Mouse (Mus musculus): ENCODE measurements around the gene Dnmt3l. TPM values are rescaled to one million over a fixed set of nuclear protein-coding genes. Genes with fewer than 3 reads are reported as not detected.

Dnmt3l gene
- polyA plus RNA-seq, 1 experiment from 2014 or later, result not detected

DNA sequence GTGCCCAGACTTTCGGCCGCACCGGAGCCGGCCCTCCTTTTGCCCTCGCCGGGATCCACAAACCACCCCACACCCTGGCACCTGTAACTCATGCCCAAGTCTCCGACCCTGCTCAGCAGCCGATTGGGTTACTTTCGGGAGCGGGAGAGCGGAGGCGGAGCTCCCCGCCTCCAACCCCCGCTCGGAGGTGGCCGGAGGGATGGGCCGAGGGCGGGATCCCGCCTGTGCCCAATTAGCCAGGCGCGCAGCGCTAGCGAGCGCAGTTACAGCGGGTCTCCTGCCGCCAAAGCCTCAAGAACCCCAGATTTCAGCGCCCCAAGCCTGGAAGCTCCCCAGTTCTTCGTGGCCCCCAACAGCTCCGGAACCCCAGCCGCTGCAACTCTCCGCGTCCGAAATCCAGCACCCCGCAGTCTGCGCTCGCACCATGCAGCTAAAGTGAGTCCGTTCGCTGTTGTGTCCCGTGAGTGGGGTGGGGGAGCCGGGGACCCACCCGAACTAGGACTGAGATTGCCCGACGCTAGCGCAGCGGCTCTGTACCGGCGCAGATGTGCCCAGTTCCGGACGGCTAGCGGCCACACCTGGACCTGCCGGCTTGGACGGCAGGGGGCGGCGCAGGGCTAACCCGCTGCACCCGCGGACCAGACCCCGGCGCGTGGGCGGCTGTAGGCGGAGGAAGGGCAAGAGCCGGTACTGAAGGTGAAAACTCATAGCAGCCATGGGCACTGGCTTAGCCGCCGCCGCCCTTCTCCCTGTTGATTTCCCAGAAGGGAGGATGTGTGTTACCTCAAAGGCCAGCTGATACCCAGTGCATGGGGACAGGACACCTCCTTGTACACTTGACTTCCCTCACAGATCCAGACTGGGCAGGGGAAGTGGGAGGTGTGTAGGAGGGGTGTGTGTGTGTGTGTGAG is 27.6 kb downstream of the Dnmt3l start, which contains the start of gene Icosl:
Gene Icosl, plus strand, starts transcription at position 202 of the 911 bp plus-strand sequence.
- under 1% methylated on average over 66 of the region's 66 CpGs for WGBS

DNA sequence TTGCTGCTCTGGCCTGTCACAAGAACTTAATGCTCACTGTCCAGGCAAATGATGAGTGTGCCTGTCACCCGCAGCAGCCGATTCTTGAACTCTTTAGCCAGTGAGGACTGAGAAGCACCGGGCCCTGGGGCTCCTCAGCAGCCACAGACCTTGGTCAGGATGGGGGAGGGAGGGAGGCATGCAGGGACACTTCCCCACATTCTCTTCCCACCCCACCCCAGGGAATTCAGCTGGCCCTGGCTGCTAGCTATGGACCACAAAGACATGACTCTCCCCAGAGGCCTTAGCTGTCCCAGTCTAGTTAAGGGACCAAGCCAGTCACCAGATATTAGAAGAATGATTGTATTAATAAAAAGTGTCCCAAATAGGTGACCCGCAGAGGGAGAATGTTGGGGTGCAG is 32.4 kb downstream of the Dnmt3l start:
- 79% methylated on average over 4 of the region's 4 CpGs for WGBS
- no peaks in the 10 kb centered on the region for H3K9me3 ChIP-seq
- no peak for ATAC-seq (ENCODE audit: low FRiP score)
- H3K4me3 ChIP-seq (replicated peaks), result no peak overlapping the region
- H3K27me3 ChIP-seq, result peaks cover 28% of the 10 kb centered on the region
- no peak overlapping the region for H3K27ac ChIP-seq
- no peak overlapping the region for H3K9ac ChIP-seq
- no peak overlapping the region for H3K4me2 ChIP-seq
- H3K4me1 ChIP-seq, result peaks cover 8% of the 10 kb centered on the region
- H3K36me3 ChIP-seq (replicated peaks), result no peaks in the 10 kb centered on the region

More for the DNA sequence above, 27.6 kb downstream of the Dnmt3l start, which contains the start of gene Icosl:
- Histone ChIP-seq H3K9ac (peak within 1 kb of the TSS; percentile 70), H3K9me3 (no peaks in the 10 kb centered on the region), H3K27me3 (peaks cover 44% of the 10 kb centered on the region), H3K4me3 (replicated peaks) (peak within 1 kb of the TSS; percentile 59), H3K27ac (no peak within 1 kb of the TSS), H3K36me3 (replicated peaks) (no peaks in the 10 kb centered on the region), H3K4me1 (peaks cover 12% of the 10 kb centered on the region), H3K4me2 (peak within 1 kb of the TSS; percentile 99)
- ATAC-seq (ENCODE audit: low FRiP score), result peak; percentile 90

DNA sequence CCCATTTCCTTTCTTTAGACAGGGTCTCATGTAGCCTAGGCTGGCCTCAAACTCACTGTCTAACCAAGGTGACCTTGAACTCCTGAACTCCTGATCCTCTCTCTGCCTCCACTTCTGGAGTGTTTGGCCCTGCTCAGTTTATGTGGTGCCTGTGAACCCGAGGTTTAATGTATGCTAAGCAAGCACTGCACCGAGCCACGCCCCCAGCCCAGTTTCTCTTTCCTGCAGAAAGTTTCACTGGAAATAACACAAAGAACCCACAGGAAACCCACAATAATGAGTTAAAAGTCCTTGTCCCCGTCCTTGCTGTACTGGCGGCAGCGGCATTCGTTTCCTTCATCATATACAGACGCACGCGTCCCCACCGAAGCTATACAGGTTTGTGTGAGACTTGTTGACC is 33.2 kb downstream of the Dnmt3l start:
- ATAC-seq (ENCODE audit: low FRiP score), result no peak
- no peaks in the 10 kb centered on the region for H3K9me3 ChIP-seq
- H3K4me3 ChIP-seq (replicated peaks), result no peak overlapping the region
- peaks cover 20% of the 10 kb centered on the region for H3K27me3 ChIP-seq
- no peaks in the 10 kb centered on the region for H3K36me3 ChIP-seq (replicated peaks)
- H3K9ac ChIP-seq, result no peak overlapping the region
- WGBS, result 83% methylated on average over 11 of the region's 11 CpGs
- no peak overlapping the region for H3K27ac ChIP-seq
- no peak overlapping the region for H3K4me2 ChIP-seq
- peaks cover under 1% of the 10 kb centered on the region for H3K4me1 ChIP-seq

DNA sequence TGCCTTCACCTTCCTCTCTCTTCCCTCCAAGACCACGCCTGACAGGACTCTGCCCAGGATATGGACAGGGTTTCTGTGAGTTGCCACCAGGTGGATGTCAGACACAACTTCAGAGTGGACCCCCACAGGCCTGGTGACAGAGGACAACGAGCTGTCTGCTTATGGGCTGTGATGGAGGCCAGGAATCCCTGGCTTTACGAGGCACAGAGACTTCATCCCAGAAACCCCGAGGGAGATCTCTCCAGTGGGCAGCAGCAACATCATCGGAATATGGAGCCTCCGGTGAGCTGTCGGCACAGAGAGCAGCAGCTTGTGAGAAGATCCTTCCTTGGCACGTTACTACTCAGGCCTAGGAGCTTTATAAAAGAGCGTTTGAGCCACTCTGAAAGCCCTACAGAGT is 36.1 kb downstream of the Dnmt3l start:
- no peak overlapping the region for H3K4me2 ChIP-seq
- WGBS, result 86% methylated on average over 9 of the region's 9 CpGs
- no peak overlapping the region for H3K27ac ChIP-seq
- no peak overlapping the region for H3K4me3 ChIP-seq (replicated peaks)
- H3K9ac ChIP-seq, result no peak overlapping the region
- no peaks in the 10 kb centered on the region for H3K36me3 ChIP-seq (replicated peaks)
- H3K9me3 ChIP-seq, result no peaks in the 10 kb centered on the region
- H3K4me1 ChIP-seq, result no peaks in the 10 kb centered on the region
- no peak for ATAC-seq (ENCODE audit: low FRiP score)
- H3K27me3 ChIP-seq, result no peaks in the 10 kb centered on the region

DNA sequence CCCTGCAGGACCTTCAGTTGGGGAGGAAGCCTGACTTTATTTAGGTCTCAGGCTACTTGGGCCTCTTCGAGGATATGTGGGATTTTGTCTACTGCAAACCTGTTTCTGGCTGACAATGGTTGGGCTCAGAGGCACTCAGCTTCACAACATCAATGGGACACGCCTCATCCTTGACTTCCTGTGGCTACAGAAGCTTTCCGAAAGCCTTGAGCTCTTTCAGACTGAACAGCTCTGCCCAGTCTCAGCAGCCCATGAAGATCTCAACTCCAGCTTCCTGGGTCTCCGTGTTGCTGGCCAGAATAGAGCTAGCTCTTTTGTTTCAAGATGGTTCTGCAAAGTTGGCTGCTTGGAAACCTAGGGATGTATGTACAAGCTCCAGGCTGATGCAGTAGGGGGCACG is 36.5 kb downstream of the Dnmt3l start:
- whole genome bisulfite sequencing, result 85% methylated on average over 5 of the region's 5 CpGs
- H3K9me3 ChIP-seq, result no peaks in the 10 kb centered on the region
- H3K9ac ChIP-seq, result no peak overlapping the region
- no peaks in the 10 kb centered on the region for H3K27me3 ChIP-seq
- H3K4me3 ChIP-seq (replicated peaks), result no peak overlapping the region
- H3K4me1 ChIP-seq, result no peaks in the 10 kb centered on the region
- no peak overlapping the region for H3K27ac ChIP-seq
- no peak for ATAC-seq (ENCODE audit: low FRiP score)
- H3K36me3 ChIP-seq (replicated peaks), result no peaks in the 10 kb centered on the region
- no peak overlapping the region for H3K4me2 ChIP-seq

DNA sequence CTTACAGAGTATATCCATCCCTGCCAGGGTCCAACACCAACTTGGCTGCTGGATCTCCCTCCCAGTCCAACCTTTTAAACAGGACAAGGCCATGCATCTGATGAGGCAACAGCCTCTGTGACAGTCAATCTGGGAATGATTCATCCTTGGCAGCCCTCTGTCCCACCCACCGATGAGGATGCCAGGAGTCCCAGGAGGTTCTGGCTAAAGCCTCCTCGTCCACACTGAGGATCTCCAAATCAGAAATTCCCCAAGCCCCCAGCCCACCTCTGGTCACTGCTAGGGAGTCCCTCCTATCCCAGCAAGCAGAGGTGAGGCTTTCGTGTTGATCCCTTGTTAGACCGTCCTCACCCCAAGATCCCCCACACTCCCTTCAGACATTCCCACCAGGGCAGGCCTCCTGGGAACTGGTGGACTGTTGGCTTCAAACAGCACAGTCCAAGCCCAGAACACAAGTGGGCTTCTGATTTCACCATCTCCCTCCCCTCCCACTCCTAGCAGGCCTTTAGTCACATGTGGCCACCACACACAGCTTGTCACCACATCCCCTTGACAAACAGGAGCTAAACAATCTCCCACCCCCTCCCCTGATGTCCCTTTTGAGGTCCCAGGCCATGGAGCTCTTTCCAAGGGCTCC is 38.3 kb downstream of the Dnmt3l start:
- Histone ChIP-seq H3K4me3 (replicated peaks) (no peak overlapping the region), H3K27ac (no peak overlapping the region), H3K4me2 (no peak overlapping the region), H3K27me3 (no peaks in the 10 kb centered on the region), H3K9me3 (no peaks in the 10 kb centered on the region), H3K36me3 (replicated peaks) (no peaks in the 10 kb centered on the region), H3K4me1 (no peaks in the 10 kb centered on the region), H3K9ac (no peak overlapping the region)
- no peak for ATAC-seq (ENCODE audit: low FRiP score)
- WGBS, result 83% methylated on average over 4 of the region's 4 CpGs

DNA sequence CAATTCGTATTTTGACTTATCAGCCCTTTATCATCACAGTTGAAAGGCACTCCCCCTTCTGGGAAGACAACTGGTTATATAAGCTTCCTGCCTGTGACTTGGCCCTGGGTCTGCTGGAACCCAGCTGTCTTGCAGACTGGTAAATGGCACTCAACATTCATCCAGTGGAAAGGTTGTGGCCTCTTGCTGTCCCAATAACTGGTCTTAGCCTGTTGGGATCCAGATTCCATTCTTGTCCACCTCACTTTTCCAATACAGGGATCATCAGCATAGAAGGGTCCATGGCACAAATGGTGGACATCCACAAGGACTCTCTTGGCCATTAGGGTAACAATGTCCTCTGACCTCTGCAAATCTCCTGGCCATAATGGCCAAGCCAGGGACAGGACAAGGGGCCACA is 42.3 kb downstream of the Dnmt3l start:
- Histone ChIP-seq H3K4me3 (replicated peaks) (no peak overlapping the region), H3K27ac (no peak overlapping the region), H3K4me2 (no peak overlapping the region), H3K4me1 (no peaks in the 10 kb centered on the region), H3K9ac (no peak overlapping the region), H3K27me3 (no peaks in the 10 kb centered on the region; the same call in 1 of the 2 replicates), H3K36me3 (replicated peaks) (no peaks in the 10 kb centered on the region), H3K9me3 (no peaks in the 10 kb centered on the region)
- 67% methylated on average over 1 of the region's 1 CpGs for WGBS
- ATAC-seq (ENCODE audit: low FRiP score), result no peak

DNA sequence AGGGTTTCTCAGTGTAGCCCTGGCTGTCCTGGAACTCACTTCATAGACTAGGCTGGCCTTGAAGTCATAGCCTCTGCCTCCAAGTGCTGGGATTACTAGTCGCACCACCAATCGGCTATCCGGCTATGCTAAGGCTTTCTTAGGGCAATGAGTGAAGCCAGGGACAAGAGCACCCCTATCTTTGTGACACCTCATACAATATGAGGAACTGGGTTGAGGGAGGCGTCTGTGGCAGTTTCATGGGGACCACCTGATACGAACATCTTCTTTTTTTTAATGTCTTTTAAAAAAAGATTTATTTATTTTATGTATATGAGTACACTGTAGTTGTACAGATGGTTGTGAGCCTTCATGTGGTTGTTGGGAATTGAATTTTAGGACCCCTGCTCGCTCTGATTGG is 44.0 kb downstream of the Dnmt3l start:
- H3K4me1 ChIP-seq, result no peaks in the 10 kb centered on the region
- no peaks in the 10 kb centered on the region for H3K9me3 ChIP-seq
- WGBS, result 94% methylated on average over 6 of the region's 6 CpGs
- no peak overlapping the region for H3K4me3 ChIP-seq (replicated peaks)
- no peak for ATAC-seq (ENCODE audit: low FRiP score)
- no peaks in the 10 kb centered on the region for H3K36me3 ChIP-seq (replicated peaks)
- H3K27me3 ChIP-seq, result no peaks in the 10 kb centered on the region; the same call in 1 of the 2 replicates
- no peak overlapping the region for H3K9ac ChIP-seq
- H3K4me2 ChIP-seq, result no peak overlapping the region
- H3K27ac ChIP-seq, result no peak overlapping the region

DNA sequence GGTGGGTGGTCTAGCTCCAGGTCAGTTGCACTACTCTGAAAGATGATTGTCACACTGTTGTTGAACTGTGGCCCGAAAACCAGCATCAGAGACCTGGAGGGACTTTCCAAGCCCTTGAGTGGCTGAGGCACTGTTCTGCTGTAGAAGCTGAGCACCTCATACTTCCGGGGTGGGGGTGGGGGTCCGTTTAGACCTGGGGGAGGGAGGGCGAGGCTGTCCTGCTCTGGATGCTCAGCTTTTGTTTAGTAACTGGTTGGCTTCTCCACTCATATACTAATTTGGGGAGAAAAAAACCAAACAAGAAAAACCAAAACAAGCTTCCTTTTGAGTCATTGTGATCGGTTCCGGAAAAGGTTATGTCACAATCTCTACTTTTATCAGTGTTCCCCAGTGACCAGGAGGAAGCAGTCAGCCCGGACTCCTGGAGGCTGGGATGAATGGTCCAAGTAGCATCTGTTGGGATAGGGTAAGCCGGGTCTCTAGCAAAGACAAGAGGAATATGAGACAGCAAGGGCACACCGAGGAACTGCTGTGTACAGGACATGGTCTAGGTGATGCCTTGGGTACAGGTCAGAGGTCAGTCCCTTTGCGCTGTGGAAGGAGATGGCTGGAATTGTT is 44.8 kb downstream of the Dnmt3l start:
- no peak overlapping the region for H3K4me3 ChIP-seq (replicated peaks)
- WGBS, result 77% methylated on average over 10 of the region's 10 CpGs
- H3K9me3 ChIP-seq, result no peaks in the 10 kb centered on the region
- no peak for ATAC-seq (ENCODE audit: low FRiP score)
- no peak overlapping the region for H3K9ac ChIP-seq
- no peaks in the 10 kb centered on the region; the same call in 1 of the 2 replicates for H3K27me3 ChIP-seq
- H3K36me3 ChIP-seq (replicated peaks), result no peaks in the 10 kb centered on the region
- no peak overlapping the region for H3K27ac ChIP-seq
- H3K4me1 ChIP-seq, result no peaks in the 10 kb centered on the region
- H3K4me2 ChIP-seq, result no peak overlapping the region

DNA sequence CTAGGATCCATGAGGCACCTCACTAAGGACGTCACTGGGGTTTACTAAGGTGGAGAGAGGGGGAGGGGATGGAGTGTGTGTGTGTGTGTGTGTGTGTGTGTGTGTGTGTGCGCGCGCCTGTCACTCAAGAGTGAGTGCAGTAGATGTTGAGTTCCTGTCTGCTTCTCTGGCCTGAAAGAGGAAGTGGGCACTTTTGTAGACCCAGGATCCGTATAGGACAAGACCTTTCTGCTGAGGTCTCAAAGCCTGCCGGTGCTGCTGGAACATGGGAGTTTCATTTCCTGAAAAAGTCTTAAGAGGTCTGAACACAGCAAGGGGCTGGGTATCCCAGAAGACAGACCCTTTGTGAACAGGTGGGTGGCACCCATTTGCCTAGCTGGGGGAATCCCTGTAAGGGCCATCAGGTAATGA is 45.4 kb downstream of the Dnmt3l start:
- no peak overlapping the region for H3K27ac ChIP-seq
- no peak overlapping the region for H3K4me2 ChIP-seq
- H3K4me1 ChIP-seq, result no peaks in the 10 kb centered on the region
- H3K4me3 ChIP-seq (replicated peaks), result no peak overlapping the region
- WGBS, result 86% methylated on average over 6 of the region's 6 CpGs
- no peaks in the 10 kb centered on the region for H3K36me3 ChIP-seq (replicated peaks)
- ATAC-seq (ENCODE audit: low FRiP score), result no peak
- H3K9ac ChIP-seq, result no peak overlapping the region
- no peaks in the 10 kb centered on the region for H3K9me3 ChIP-seq
- H3K27me3 ChIP-seq, result no peaks in the 10 kb centered on the region; the same call in 1 of the 2 replicates

DNA sequence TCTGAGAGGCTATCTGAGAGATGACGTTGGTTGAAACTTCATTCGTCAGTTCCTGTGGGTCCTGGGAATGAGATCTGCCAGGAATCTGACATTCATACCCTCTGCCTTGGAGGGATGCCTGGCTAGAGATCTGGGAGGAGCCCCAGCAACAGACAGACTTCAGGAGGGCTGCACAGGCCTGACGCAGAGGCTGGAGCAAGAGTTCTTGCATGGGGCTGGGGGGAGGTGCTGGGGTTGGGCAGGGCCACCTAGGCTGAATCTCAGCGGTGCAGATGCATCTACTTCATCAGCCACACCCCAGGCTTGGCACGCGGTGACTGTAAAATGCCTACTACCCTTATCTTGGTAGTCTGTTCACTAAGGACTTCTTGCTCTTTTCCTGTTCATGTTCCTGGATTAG is 48.5 kb downstream of the Dnmt3l start:
- H3K4me2 ChIP-seq, result no peak overlapping the region
- no peak for ATAC-seq (ENCODE audit: low FRiP score)
- no peak overlapping the region for H3K27ac ChIP-seq
- H3K9me3 ChIP-seq, result no peaks in the 10 kb centered on the region
- 78% methylated on average over 6 of the region's 6 CpGs for WGBS
- H3K9ac ChIP-seq, result no peak overlapping the region
- no peaks in the 10 kb centered on the region for H3K4me1 ChIP-seq
- no peak overlapping the region for H3K4me3 ChIP-seq (replicated peaks)
- H3K27me3 ChIP-seq, result no peaks in the 10 kb centered on the region; the same call in 1 of the 2 replicates
- H3K36me3 ChIP-seq (replicated peaks), result no peaks in the 10 kb centered on the region

DNA sequence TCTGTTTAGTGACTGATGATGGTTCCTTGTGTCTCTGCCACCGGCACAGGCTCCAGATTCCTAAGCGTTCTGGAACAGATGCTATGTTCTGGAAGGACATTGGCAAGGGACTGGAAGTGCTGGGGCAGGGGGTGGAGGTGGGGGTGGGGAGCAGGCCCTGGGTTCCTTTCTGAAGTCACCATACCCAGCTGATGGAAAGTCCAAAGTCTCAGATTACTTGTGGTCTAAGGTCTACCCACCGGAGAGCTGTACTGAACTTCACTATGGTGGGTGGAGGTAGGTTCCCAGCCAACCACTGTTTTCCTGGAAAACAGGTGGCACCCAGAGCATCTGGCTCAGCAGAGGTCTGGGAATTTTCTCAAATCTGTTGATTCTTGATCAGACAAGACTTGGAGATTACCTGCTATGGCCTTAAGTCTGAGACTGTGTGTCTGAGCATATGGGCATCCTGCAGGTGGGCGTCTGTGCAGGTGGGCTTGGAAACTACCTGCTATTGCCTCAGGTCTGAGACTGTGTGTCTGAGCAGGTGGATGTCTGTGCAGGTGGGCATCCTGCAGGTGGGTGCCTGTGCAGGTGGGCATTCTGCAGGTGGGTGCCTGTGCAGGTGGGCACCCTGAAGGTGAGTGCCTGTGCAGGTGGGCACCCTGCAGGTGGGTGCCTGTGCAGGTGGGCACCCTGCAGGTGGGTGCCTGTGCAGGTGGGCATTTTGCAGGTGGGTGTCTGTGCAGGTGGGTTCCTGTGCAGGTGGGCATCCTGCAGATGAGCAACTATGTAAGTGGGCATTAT is 49.2 kb downstream of the Dnmt3l start:
- ATAC-seq (ENCODE audit: low FRiP score), result no peak
- 85% methylated on average over 4 of the region's 4 CpGs for WGBS
- no peaks in the 10 kb centered on the region for H3K36me3 ChIP-seq (replicated peaks)
- no peak overlapping the region for H3K4me2 ChIP-seq
- H3K9ac ChIP-seq, result no peak overlapping the region
- H3K9me3 ChIP-seq, result no peaks in the 10 kb centered on the region
- H3K27me3 ChIP-seq, result no peaks in the 10 kb centered on the region; the same call in 1 of the 2 replicates
- no peak overlapping the region for H3K27ac ChIP-seq
- H3K4me1 ChIP-seq, result no peaks in the 10 kb centered on the region
- no peak overlapping the region for H3K4me3 ChIP-seq (replicated peaks)

Data from forebrain, embryonic 12.5 days (tissue).